Mouse (Mus musculus) hindbrain, embryonic 14.5 days (tissue): Measurements from ENCODE around the gene Ppp2r2c. TPM values are rescaled to one million over a fixed set of nuclear protein-coding genes. Genes with fewer than 3 reads are reported as not detected.

Experiments
- ATAC-seq: fragments of 200-750 bp; cut with Nextera tagmentation; 2 replicates; pipeline ENCODE4 v1.8.0; 2017; ENCODE audit warnings: moderate number of reproducible peaks, mild to moderate bottlenecking, moderate TSS enrichment, moderate library complexity; ENCODE audit not compliant: low FRiP score
- DNase-seq: peaks from one replicate; pipeline ENCODE4 v3.0.0-alpha.2; 2015; ENCODE audit warnings: low spot score
- H3K27ac ChIP-seq: fragments of 300-500 bp; sonication (generic); 2 replicates; pipeline ENCODE4 v1.5.1; 2014; ENCODE audit warnings: mild to moderate bottlenecking, moderate library complexity
- H3K27me3 ChIP-seq: fragments of 300-500 bp; sonication (generic); 2 replicates; pipeline ENCODE4 v1.6.1; 2014; ENCODE audit warnings: mild to moderate bottlenecking, low read length, mixed read lengths; ENCODE audit not compliant: control insufficient read depth, insufficient read depth
- H3K36me3 ChIP-seq: fragments of 300-500 bp; sonication (generic); replicated peaks from 2 replicates; pipeline ENCODE4 v1.6.1; 2014; ENCODE audit not compliant: control insufficient read depth, insufficient read depth
- H3K4me1 ChIP-seq: fragments of 300-500 bp; sonication (generic); replicated peaks from 2 replicates; pipeline ENCODE4 v1.6.1; 2014; ENCODE audit warnings: antibody characterized with exemption, low read length, mixed read lengths; ENCODE audit not compliant: control insufficient read depth, insufficient read depth
- H3K4me2 ChIP-seq: fragments of 300-500 bp; sonication (generic); replicated peaks from 2 replicates; pipeline ENCODE4 v1.6.1; 2014; ENCODE audit warnings: mild to moderate bottlenecking, moderate library complexity
- H3K4me3 ChIP-seq: fragments of 300-500 bp; sonication (generic); replicated peaks from 2 replicates; pipeline ENCODE4 v1.5.1; 2014; ENCODE audit warnings: mild to moderate bottlenecking, low read length
- H3K9ac ChIP-seq: fragments of 300-500 bp; sonication (generic); 2 replicates; pipeline ENCODE4 v1.6.1; 2014
- H3K9me3 ChIP-seq: fragments of 300-500 bp; sonication (generic); 2 replicates; pipeline ENCODE4 v1.6.1; 2016; ENCODE audit warnings: low read length; ENCODE audit not compliant: control insufficient read depth
- WGBS: fragments of 180-500 bp; shearing (Covaris S2); extraction: QIAGEN DNeasy Blood & Tissue Kit; methylation state at CpG from one replicate; pipeline ENCODE4 v1.1.7; 2014; 5-methylcytosine and 5-hydroxymethylcytosine counted together
- polyA plus RNA-seq: library from polyadenylated mRNA; unstranded; fragments of >200 nt; fragmentation: Nextera tagmentation; extraction: Ambion mirVana; gene quantifications from 2 replicates; pipeline ENCODE4 v1.2.1, GENCODE M21; 2014

The Ppp2r2c gene
- 63.6 and 78.4 TPM in 2 replicates for polyA plus RNA-seq

GRCm38 (mm10) chr5:36868266-36869090 lies at the start of gene Ppp2r2c:
TSS of gene Ppp2r2c (plus strand) at chr5:36868513.
- no peaks in the 10 kb centered on the region; the same call in 1 of the 2 replicates for H3K4me1 ChIP-seq
- H3K4me2 ChIP-seq = peak within 1 kb of the TSS; percentile 77
- 0 out of 2 replicates have a peak, but pooled peaks cover 4% of the 10 kb centered on the region for H3K9me3 ChIP-seq
- H3K9ac ChIP-seq = peak within 1 kb of the TSS; percentile 81
- peaks cover 64% of the 10 kb centered on the region for H3K27me3 ChIP-seq
- DNase-seq (peak; percentile 38), ATAC-seq (peak; percentile 75)
- H3K27ac ChIP-seq = peak within 1 kb of the TSS; percentile 82
- H3K4me3 ChIP-seq = peak within 1 kb of the TSS; percentile 63
- H3K36me3 ChIP-seq = no peaks in the 10 kb centered on the region
- under 1% methylated on average over 62 of the region's 108 CpGs for WGBS

DNA sequence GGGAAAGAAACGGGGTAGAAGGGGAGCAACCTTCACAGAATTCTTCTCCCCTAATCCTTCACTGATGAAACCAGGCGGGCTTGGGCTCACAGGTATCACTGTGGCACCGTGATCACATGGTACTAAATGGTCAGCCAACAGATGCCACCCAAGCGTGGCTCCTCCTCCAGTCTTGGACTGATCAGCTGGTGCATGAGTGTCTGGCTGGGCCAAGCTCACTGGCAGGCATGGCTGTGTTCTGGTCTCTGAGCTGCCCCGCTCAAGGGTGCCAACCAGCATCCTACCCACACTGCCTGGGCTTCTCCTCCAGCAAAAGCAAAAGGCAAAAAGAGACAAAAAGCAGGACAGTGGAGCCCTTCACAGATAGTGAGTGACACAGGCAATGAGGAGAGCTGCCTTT lies 48.6 kb upstream of the Ppp2r2c start:
- WGBS = 91% methylated on average over 5 of the region's 5 CpGs
- DNase-seq = no peak
- H3K27ac ChIP-seq = no peak overlapping the region
- H3K4me2 ChIP-seq = no peak overlapping the region
- H3K27me3 ChIP-seq = no peaks in the 10 kb centered on the region
- H3K36me3 ChIP-seq = no peaks in the 10 kb centered on the region
- no peaks in the 10 kb centered on the region for H3K4me1 ChIP-seq
- no peak overlapping the region for H3K4me3 ChIP-seq
- H3K9me3 ChIP-seq = no peaks in the 10 kb centered on the region
- ATAC-seq = no peak
- H3K9ac ChIP-seq = no peak overlapping the region

GRCm38 (mm10) chr5:36820142-36820541 lies 48.2 kb upstream of the Ppp2r2c start:
- no peak overlapping the region for H3K27ac ChIP-seq
- 53% methylated on average over 6 of the region's 6 CpGs for WGBS

DNA sequence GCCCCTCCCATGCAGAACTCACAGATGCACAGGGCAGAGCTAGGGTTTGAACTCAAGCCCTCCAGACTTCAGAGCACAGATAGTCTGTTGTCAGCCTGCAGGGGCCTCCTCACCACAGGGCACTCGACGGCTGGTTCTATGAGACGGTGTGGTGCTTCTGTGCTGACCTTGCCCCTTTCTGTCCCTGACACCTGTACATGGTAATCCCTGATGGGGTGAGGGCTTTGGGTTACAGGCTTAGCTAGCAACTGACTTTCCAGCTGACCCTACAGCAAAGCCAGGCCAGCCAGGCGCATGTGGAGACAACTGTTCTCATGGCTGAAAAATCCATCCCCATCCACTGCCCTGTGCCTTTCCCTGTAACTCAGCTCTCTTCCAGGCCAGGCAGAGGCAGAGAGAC lies 45.4 kb upstream of the Ppp2r2c start:
- Histone ChIP-seq H3K27ac (no peak overlapping the region), H3K27me3 (no peaks in the 10 kb centered on the region), H3K4me3 (no peak overlapping the region), H3K4me1 (no peaks in the 10 kb centered on the region), H3K9ac (no peak overlapping the region), H3K9me3 (no peaks in the 10 kb centered on the region), H3K4me2 (no peak overlapping the region), H3K36me3 (peaks cover 9% of the 10 kb centered on the region; the same call in 1 of the 2 replicates)
- ATAC-seq = no peak
- DNase-seq = no peak
- 94% methylated on average over 4 of the region's 4 CpGs for WGBS

More at GRCm38 (mm10) chr5:36820142-36820541, 48.2 kb upstream of the Ppp2r2c start:
- Histone ChIP-seq H3K4me1 (no peaks in the 10 kb centered on the region), H3K9me3 (no peaks in the 10 kb centered on the region), H3K27me3 (no peaks in the 10 kb centered on the region), H3K4me2 (no peak overlapping the region), H3K36me3 (no peaks in the 10 kb centered on the region), H3K9ac (no peak overlapping the region), H3K4me3 (no peak overlapping the region)
- no peak for ATAC-seq
- DNase-seq = peak; percentile 56

DNA sequence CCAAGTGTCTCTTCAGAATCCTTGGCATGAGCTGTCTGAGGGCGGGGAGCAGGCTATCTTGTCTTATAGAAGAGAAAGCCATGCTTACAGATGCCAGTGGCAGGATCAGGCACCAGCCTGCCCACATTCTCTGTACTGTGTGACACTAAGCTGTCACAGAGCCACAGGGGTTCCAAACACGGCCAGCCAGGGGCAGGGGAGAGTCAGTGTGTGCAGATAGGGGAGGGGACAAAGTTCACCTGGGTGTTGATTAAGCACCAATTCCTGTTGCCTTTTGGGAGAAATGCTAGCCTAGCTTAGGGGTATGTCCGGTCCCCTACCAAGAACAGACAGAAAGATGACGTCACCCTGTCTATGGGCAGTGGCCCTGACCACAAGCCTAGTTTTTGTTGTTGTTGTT lies 39.2 kb upstream of the Ppp2r2c start:
- H3K9ac ChIP-seq = no peak overlapping the region
- no peak overlapping the region for H3K4me2 ChIP-seq
- H3K27me3 ChIP-seq = no peaks in the 10 kb centered on the region; the same call in 1 of the 2 replicates
- ATAC-seq (no peak), DNase-seq (no peak)
- H3K27ac ChIP-seq = no peak overlapping the region
- H3K36me3 ChIP-seq = peaks cover 9% of the 10 kb centered on the region; the same call in 1 of the 2 replicates
- no peaks in the 10 kb centered on the region for H3K9me3 ChIP-seq
- no peak overlapping the region for H3K4me3 ChIP-seq
- WGBS = 87% methylated on average over 4 of the region's 4 CpGs
- peaks cover 14% of the 10 kb centered on the region for H3K4me1 ChIP-seq

DNA sequence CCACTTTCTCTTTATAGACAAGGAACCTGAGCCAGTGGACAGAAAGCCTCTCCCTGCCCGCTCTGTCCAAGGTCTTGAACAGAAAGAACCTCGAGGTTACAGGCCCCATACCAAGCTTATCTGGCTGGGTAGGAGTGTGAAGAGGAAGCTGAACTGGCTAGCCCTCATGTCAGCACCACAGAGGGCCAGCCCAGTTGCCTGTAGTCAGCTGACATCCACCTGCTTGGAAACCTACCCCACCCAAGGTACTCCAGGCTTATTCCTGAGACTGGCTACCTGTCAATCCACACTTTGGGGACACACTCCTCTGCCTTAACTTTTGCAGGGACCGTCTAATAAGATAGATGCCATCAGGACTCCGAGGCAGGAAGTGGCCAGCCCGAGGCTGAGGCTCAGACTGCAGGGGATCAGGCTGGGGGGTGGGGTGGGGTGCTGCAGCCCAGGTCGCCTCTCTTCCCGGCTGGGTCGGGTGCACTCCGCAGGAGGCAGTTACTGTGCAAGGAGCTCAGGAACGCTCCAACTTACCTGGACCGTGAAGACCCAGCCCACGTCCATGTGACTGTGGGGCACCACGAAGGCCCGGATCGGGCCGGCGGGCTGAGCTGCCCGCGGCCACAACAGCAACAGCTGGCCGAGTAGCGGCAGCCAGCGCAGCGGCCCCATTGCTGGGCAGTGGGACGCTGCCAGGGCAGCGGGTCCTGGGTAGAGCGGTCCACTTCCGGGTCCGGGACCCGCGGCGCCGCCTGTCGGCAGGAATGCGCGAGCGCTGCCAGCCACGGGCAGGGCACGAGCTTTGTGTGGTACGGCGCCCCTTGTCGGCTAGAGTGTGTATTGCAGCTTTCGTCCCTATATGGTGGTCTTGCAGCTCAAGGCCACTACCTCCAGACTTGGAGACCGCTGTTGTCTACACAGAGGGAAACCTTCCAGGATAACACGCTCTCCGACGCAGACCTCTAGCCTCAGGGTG lies 38.1 kb upstream of the Ppp2r2c start, which contains the start of gene Man2b2:
Gene Man2b2 (minus strand): TSS at position 741 of the 967 bp plus-strand sequence.
- Histone ChIP-seq H3K27me3 (no peaks in the 10 kb centered on the region; the same call in 1 of the 2 replicates), H3K4me1 (peaks cover 14% of the 10 kb centered on the region), H3K36me3 (peaks cover 9% of the 10 kb centered on the region; the same call in 1 of the 2 replicates), H3K4me2 (peak within 1 kb of the TSS; percentile 70), H3K27ac (no peak within 1 kb of the TSS), H3K9me3 (no peaks in the 10 kb centered on the region), H3K4me3 (peak within 1 kb of the TSS; percentile 46), H3K9ac (peak within 1 kb of the TSS; percentile 62)
- WGBS = 4% methylated on average over 46 of the region's 46 CpGs
- DNase-seq (peak; percentile 90), ATAC-seq (peak; percentile 87)

GRCm38 (mm10) chr5:36831272-36831671 lies 37.0 kb upstream of the Ppp2r2c start:
- H3K4me2 ChIP-seq = peak overlapping the region; percentile 70; the same call in 1 of the 2 replicates
- H3K4me1 ChIP-seq = peaks cover 14% of the 10 kb centered on the region
- DNase-seq (no peak), ATAC-seq (peak; percentile 32; the same call in 1 of the 2 replicates)
- no peak overlapping the region for H3K4me3 ChIP-seq
- H3K27me3 ChIP-seq = no peaks in the 10 kb centered on the region; the same call in 1 of the 2 replicates
- 72% methylated on average over 7 of the region's 7 CpGs for WGBS
- H3K27ac ChIP-seq = no peak overlapping the region
- no peaks in the 10 kb centered on the region for H3K9me3 ChIP-seq
- H3K36me3 ChIP-seq = peaks cover 9% of the 10 kb centered on the region; the same call in 1 of the 2 replicates
- no peak overlapping the region for H3K9ac ChIP-seq

GRCm38 (mm10) chr5:36835933-36836332 lies 32.4 kb upstream of the Ppp2r2c start:
- DNase-seq (peak; percentile 89), ATAC-seq (no peak)
- H3K36me3 ChIP-seq = no peaks in the 10 kb centered on the region
- H3K9me3 ChIP-seq = no peaks in the 10 kb centered on the region
- H3K27ac ChIP-seq = no peak overlapping the region
- H3K4me3 ChIP-seq = no peak overlapping the region
- no peak overlapping the region for H3K4me2 ChIP-seq
- WGBS = 4% methylated on average over 6 of the region's 6 CpGs
- H3K9ac ChIP-seq = no peak overlapping the region
- H3K27me3 ChIP-seq = no peaks in the 10 kb centered on the region; the same call in 1 of the 2 replicates
- peaks cover 3% of the 10 kb centered on the region; the same call in 1 of the 2 replicates for H3K4me1 ChIP-seq
